ENCODE assay signal across 8 mouse cellular contexts in the genomic region with DNA sequence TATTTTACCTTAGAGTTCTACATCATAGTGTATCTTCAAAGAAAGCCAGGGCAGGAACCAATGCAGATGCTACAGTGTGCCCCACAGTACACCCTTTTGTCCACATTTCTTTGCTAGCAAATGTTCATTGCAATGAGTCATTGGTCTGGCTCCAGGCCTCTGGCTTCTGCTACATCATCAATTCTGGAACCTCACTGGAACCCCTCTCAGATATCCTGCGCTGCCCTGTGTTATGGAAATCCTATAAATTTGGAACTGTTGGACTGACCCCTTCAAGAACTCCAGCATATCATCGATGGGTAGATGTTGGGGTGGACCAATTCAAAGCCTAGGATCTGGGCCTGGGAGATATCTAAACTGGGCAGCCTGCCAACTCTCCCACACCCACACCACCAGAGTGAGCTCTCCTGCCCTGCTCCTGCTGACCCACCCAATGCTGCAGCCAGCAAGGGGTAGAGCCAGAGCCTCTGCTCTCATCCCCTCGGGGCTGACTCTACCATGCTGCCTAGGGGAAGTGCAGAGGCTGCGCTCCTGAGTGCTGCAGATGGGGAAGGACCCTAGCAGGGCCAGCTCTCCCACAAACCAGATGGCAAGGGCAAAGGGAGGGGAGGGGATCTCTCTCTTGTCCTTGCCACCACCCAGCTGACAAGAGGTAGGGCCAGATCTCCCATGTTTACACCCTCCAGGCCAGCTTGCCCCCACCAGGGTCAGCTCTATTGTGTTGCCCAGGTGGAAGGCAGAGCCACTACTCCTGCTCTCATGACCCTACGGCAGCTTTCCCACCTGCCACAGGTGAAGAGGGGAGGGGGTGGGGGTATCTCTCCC. TPM values are rescaled to one million over a fixed set of nuclear protein-coding genes. Genes with fewer than 3 reads are reported as not detected.
DNase-seq lines count a peak whose midpoint lies in the region; ATAC-seq and TF ChIP-seq lines count a peak whose summit lies in the region.
"Had no signal": no experiment of that assay in that cellular context is flagged by ENCODE, and none has a peak within 500 bp of the region (broad histone marks: within the 10 kb centered on the region; RNA-seq: fewer than 3 reads in every experiment).

No protein-coding gene starts in this region.

- H3K36me3 ChIP-seq in liver, postnatal 0 days (replicated peaks; ENCODE audit: insufficient read depth, low read length): no peaks in the 10 kb centered on the region
- H3K36me3 ChIP-seq in embryonic facial prominence, embryonic 12.5 days: no peaks in the 10 kb centered on the region
- H3K36me3 ChIP-seq in intestine, embryonic 15.5 days: no peaks in the 10 kb centered on the region
- H3K36me3 ChIP-seq in stomach, embryonic 14.5 days (ENCODE audit: control insufficient read depth, insufficient read depth, low read length): no peaks in the 10 kb centered on the region
- no peaks in the 10 kb centered on the region for H3K36me3 ChIP-seq in midbrain, embryonic 11.5 days (ENCODE audit: control insufficient read depth, insufficient read depth, low read length)

- peak; percentile 46 for DNase-seq in liver, postnatal 0 days
- DNase-seq in liver: no peak
- no peak for DNase-seq in layer of hippocampus, adult 9-11 months
- DNase-seq in midbrain, embryonic 11.5 days (ENCODE audit: low spot score, missing footprints): no peak
- DNase-seq: cerebellum, adult 8-10 months had no signal

- TF ChIP-seq CTCF in liver, postnatal 0 days (IDR thresholded peaks at IDR 0.05; ENCODE audit: low read depth): no peak

- no peaks in the 10 kb centered on the region for H3K9me3 ChIP-seq in liver, postnatal 0 days (ENCODE audit: low read length)
- H3K9me3 ChIP-seq in embryonic facial prominence, embryonic 12.5 days: no peaks in the 10 kb centered on the region
- H3K9me3 ChIP-seq in intestine, embryonic 15.5 days: no peaks in the 10 kb centered on the region
- no peaks in the 10 kb centered on the region for H3K9me3 ChIP-seq in stomach, embryonic 14.5 days (ENCODE audit: control insufficient read depth, low read depth, low read length)
- H3K9me3 ChIP-seq in midbrain, embryonic 11.5 days (ENCODE audit: control insufficient read depth, low read length): no peaks in the 10 kb centered on the region

- no peaks in the 10 kb centered on the region for H3K27me3 ChIP-seq in liver, postnatal 0 days (ENCODE audit: insufficient read depth, low read length)
- no peaks in the 10 kb centered on the region for H3K27me3 ChIP-seq in embryonic facial prominence, embryonic 12.5 days
- H3K27me3 ChIP-seq in intestine, embryonic 15.5 days (replicated peaks): no peaks in the 10 kb centered on the region
- no peaks in the 10 kb centered on the region for H3K27me3 ChIP-seq in stomach, embryonic 14.5 days (ENCODE audit: control insufficient read depth, insufficient read depth, low read length)
- no peaks in the 10 kb centered on the region for H3K27me3 ChIP-seq in midbrain, embryonic 11.5 days (ENCODE audit: control insufficient read depth, insufficient read depth, low read length)

- H3K27ac ChIP-seq in liver, postnatal 0 days (ENCODE audit: low read depth): no peak overlapping the region
- H3K27ac ChIP-seq in embryonic facial prominence, embryonic 12.5 days: 0 out of 2 replicates have a peak overlapping the region, but pooled peaks have one; percentile 3
- peak overlapping the region; percentile 77 for H3K27ac ChIP-seq in intestine, embryonic 15.5 days
- H3K27ac ChIP-seq in stomach, embryonic 14.5 days (ENCODE audit: low read length): peak overlapping the region; percentile 96
- no peak overlapping the region for H3K27ac ChIP-seq in midbrain, embryonic 11.5 days (ENCODE audit: low read depth, low read length)

- H3K4me1 ChIP-seq in liver, postnatal 0 days (ENCODE audit: insufficient read depth): no peaks in the 10 kb centered on the region
- no peaks in the 10 kb centered on the region; the same call in 1 of the 2 replicates for H3K4me1 ChIP-seq in embryonic facial prominence, embryonic 12.5 days
- peaks cover 16% of the 10 kb centered on the region for H3K4me1 ChIP-seq in intestine, embryonic 15.5 days (replicated peaks)
- H3K4me1 ChIP-seq in stomach, embryonic 14.5 days (ENCODE audit: control insufficient read depth, insufficient read depth, low read length): peaks cover 14% of the 10 kb centered on the region
- no peaks in the 10 kb centered on the region for H3K4me1 ChIP-seq in midbrain, embryonic 11.5 days (ENCODE audit: control insufficient read depth, insufficient read depth, low read length)

- H3K4me2 ChIP-seq in liver, postnatal 0 days (ENCODE audit: low read depth, low read length): peak overlapping the region; percentile 19; the same call in 1 of the 2 replicates
- H3K4me2 ChIP-seq in embryonic facial prominence, embryonic 12.5 days (replicated peaks): no peak overlapping the region
- H3K4me2 ChIP-seq in intestine, embryonic 15.5 days (replicated peaks): no peak overlapping the region
- peak overlapping the region; percentile 4; the same call in 1 of the 2 replicates for H3K4me2 ChIP-seq in stomach, embryonic 14.5 days (replicated peaks; ENCODE audit: low read depth, low read length)
- no peak overlapping the region for H3K4me2 ChIP-seq in midbrain, embryonic 11.5 days

- ATAC-seq in liver, postnatal 0 days: peak; percentile 64
- no peak for ATAC-seq in embryonic facial prominence, embryonic 12.5 days (ENCODE audit: insufficient number of reproducible peaks, insufficient read depth, low FRiP score, low TSS enrichment)
- ATAC-seq in intestine, embryonic 15.5 days: peak; percentile 77
- ATAC-seq in stomach, embryonic 14.5 days (ENCODE audit: insufficient number of reproducible peaks, insufficient read depth, low FRiP score, low read depth): peak; percentile 81; the same call in 1 of the 2 replicates
- ATAC-seq in midbrain, embryonic 11.5 days (ENCODE audit: low FRiP score): no peak

- H3K9ac ChIP-seq in liver, postnatal 0 days (replicated peaks): no peak overlapping the region
- no peak overlapping the region for H3K9ac ChIP-seq in embryonic facial prominence, embryonic 12.5 days
- H3K9ac ChIP-seq in intestine, embryonic 15.5 days: no peak overlapping the region
- no peak overlapping the region for H3K9ac ChIP-seq in stomach, embryonic 14.5 days (replicated peaks; ENCODE audit: low read depth, low read length)
- H3K9ac ChIP-seq in midbrain, embryonic 11.5 days (ENCODE audit: low read length): no peak overlapping the region

- no peak overlapping the region for H3K4me3 ChIP-seq in liver, postnatal 0 days (ENCODE audit: low read depth, low read length)
- no peak overlapping the region for H3K4me3 ChIP-seq in embryonic facial prominence, embryonic 12.5 days
- H3K4me3 ChIP-seq in intestine, embryonic 15.5 days (replicated peaks): no peak overlapping the region
- no peak overlapping the region for H3K4me3 ChIP-seq in stomach, embryonic 14.5 days (ENCODE audit: low read depth, low read length)
- no peak overlapping the region for H3K4me3 ChIP-seq in midbrain, embryonic 11.5 days (ENCODE audit: low read depth, low read length)

- WGBS in liver, postnatal 0 days (ENCODE audit: insufficient replicate concordance): 52% methylated on average over 5 of the region's 5 CpGs
- 75% methylated on average over 5 of the region's 5 CpGs for WGBS in embryonic facial prominence, embryonic 12.5 days
- 49% methylated on average over 5 of the region's 5 CpGs for WGBS in intestine, embryonic 15.5 days
- 42% methylated on average over 5 of the region's 5 CpGs for WGBS in stomach, embryonic 14.5 days
- 80% methylated on average over 5 of the region's 5 CpGs for WGBS in midbrain, embryonic 11.5 days

- no peak for TF ChIP-seq EP300 in liver, postnatal 0 days (IDR thresholded peaks at IDR 0.05; ENCODE audit: low read depth)

RNA-seq across cellular contexts. Expression of a gene that starts 16.4 kb away (rescaled TPM):
- polyA plus RNA-seq in liver, postnatal 0 days (2015; fragmentation: Nextera tagmentation; extraction: Ambion mirVana): not detected in 2 replicates
- 0.22 and 0.24 TPM in 2 replicates for polyA plus RNA-seq in embryonic facial prominence, embryonic 12.5 days (2016; fragmentation: Nextera tagmentation; extraction: Ambion mirVana)
- 0.11 and 0.18 TPM in 2 replicates for polyA plus RNA-seq in intestine, embryonic 15.5 days (2015; fragmentation: Nextera tagmentation; extraction: Ambion mirVana)
- 0.20 and 0.46 TPM in 2 replicates for polyA plus RNA-seq in stomach, embryonic 14.5 days (2014; fragmentation: Nextera tagmentation; extraction: Ambion mirVana)
- polyA plus RNA-seq in midbrain, embryonic 11.5 days (2014; fragmentation: Nextera tagmentation; extraction: Ambion mirVana): not detected in 2 replicates

RNA-seq across cellular contexts. Expression of a gene that starts 23.7 kb away (rescaled TPM):
- polyA plus RNA-seq in liver, postnatal 0 days (2015; fragmentation: Nextera tagmentation; extraction: Ambion mirVana): not detected in 2 replicates
- polyA plus RNA-seq in embryonic facial prominence, embryonic 12.5 days (2016; fragmentation: Nextera tagmentation; extraction: Ambion mirVana): 1.2 and 1.7 TPM in 2 replicates
- not detected in 2 replicates for polyA plus RNA-seq in intestine, embryonic 15.5 days (2015; fragmentation: Nextera tagmentation; extraction: Ambion mirVana)
- polyA plus RNA-seq in stomach, embryonic 14.5 days (2014; fragmentation: Nextera tagmentation; extraction: Ambion mirVana): 1.9 and 3.1 TPM in 2 replicates
- polyA plus RNA-seq in midbrain, embryonic 11.5 days (2014; fragmentation: Nextera tagmentation; extraction: Ambion mirVana): 0.19 TPM in 1 of 2 replicates, not detected in the other

RNA-seq across cellular contexts. Expression of a gene that starts 41.2 kb away (rescaled TPM):
- polyA plus RNA-seq in liver, postnatal 0 days (2015; fragmentation: Nextera tagmentation; extraction: Ambion mirVana): 0.09 and 0.14 TPM in 2 replicates
- polyA plus RNA-seq in embryonic facial prominence, embryonic 12.5 days (2016; fragmentation: Nextera tagmentation; extraction: Ambion mirVana): not detected in 2 replicates
- polyA plus RNA-seq in intestine, embryonic 15.5 days (2015; fragmentation: Nextera tagmentation; extraction: Ambion mirVana): 1.4 and 2.2 TPM in 2 replicates
- polyA plus RNA-seq in stomach, embryonic 14.5 days (2014; fragmentation: Nextera tagmentation; extraction: Ambion mirVana): not detected in 2 replicates
- polyA plus RNA-seq in midbrain, embryonic 11.5 days (2014; fragmentation: Nextera tagmentation; extraction: Ambion mirVana): not detected in 2 replicates

RNA-seq across cellular contexts. Expression of a gene that starts 51.7 kb away (rescaled TPM):
- 6.8 and 7.7 TPM in 2 replicates for polyA plus RNA-seq in liver, postnatal 0 days (2015; fragmentation: Nextera tagmentation; extraction: Ambion mirVana)
- 88.1 and 92.0 TPM in 2 replicates for polyA plus RNA-seq in embryonic facial prominence, embryonic 12.5 days (2016; fragmentation: Nextera tagmentation; extraction: Ambion mirVana)
- polyA plus RNA-seq in intestine, embryonic 15.5 days (2015; fragmentation: Nextera tagmentation; extraction: Ambion mirVana): 64.5 and 66.6 TPM in 2 replicates
- 58.1 and 61.0 TPM in 2 replicates for polyA plus RNA-seq in stomach, embryonic 14.5 days (2014; fragmentation: Nextera tagmentation; extraction: Ambion mirVana)
- polyA plus RNA-seq in midbrain, embryonic 11.5 days (2014; fragmentation: Nextera tagmentation; extraction: Ambion mirVana): 76.8 and 80.0 TPM in 2 replicates

Comparison
In these comparisons a context has a peak if more than half of its experiments do, and no peak if none do; other contexts are left out.
1. ATAC-seq: peak in liver, postnatal 0 days (single experiment), intestine, embryonic 15.5 days (single experiment) and stomach, embryonic 14.5 days (single experiment); none in embryonic facial prominence, embryonic 12.5 days (single experiment) and midbrain, embryonic 11.5 days (single experiment).
2. H3K27ac ChIP-seq: peak in embryonic facial prominence, embryonic 12.5 days (single experiment), intestine, embryonic 15.5 days (single experiment) and stomach, embryonic 14.5 days (single experiment); none in liver, postnatal 0 days (single experiment) and midbrain, embryonic 11.5 days (single experiment).
3. H3K4me2 ChIP-seq: peak in liver, postnatal 0 days (single experiment) and stomach, embryonic 14.5 days (single experiment); none in embryonic facial prominence, embryonic 12.5 days (single experiment), intestine, embryonic 15.5 days (single experiment) and midbrain, embryonic 11.5 days (single experiment).